Mouse (Mus musculus) ES-E14 (cell line): ENCODE results near the gene Inip. TPM values are rescaled to one million over a fixed set of nuclear protein-coding genes. Genes with fewer than 3 reads are reported as not detected.

Source experiments
- DNase-seq: peaks from one replicate; pipeline ENCODE4 v3.0.0-alpha.2; 2013; ENCODE audit warnings: low read depth, low spot score
- H3K27ac ChIP-seq: 2 replicates; pipeline ENCODE4 v1.5.1; 2012; ENCODE audit warnings: low read depth, mild to moderate bottlenecking, low read length, moderate library complexity, mixed read lengths; ENCODE audit not compliant: poor library complexity, insufficient read depth, severe bottlenecking
- H3K36me3 ChIP-seq: 2 replicates; pipeline ENCODE4 v1.6.1; 2012; ENCODE audit warnings: mild to moderate bottlenecking, low read length, moderate library complexity, mixed read lengths; ENCODE audit not compliant: control insufficient read depth, poor library complexity, insufficient read depth, severe bottlenecking
- H3K4me1 ChIP-seq, 2 experiments: fragments of 150-350 bp in 1 of 2; sonication (generic) in 1 of 2; 2 replicates each; pipeline ENCODE4 v1.6.1; 2012; ENCODE audit warnings: low read length in 2 of 2, mild to moderate bottlenecking in 1 of 2, mixed read lengths in 1 of 2; ENCODE audit not compliant: control insufficient read depth in 2 of 2, insufficient read depth in 2 of 2, poor library complexity in 1 of 2
- H3K4me3 ChIP-seq, 2 experiments: fragments of 150-350 bp in 1 of 2; sonication (generic) in 1 of 2; 2 replicates each; pipeline ENCODE4 v1.5.1; 2012; ENCODE audit warnings: low read length in 2 of 2, low read depth in 1 of 2, mild to moderate bottlenecking in 1 of 2, mixed read lengths in 1 of 2; ENCODE audit not compliant: insufficient read depth in 1 of 2, poor library complexity in 1 of 2, severe bottlenecking in 1 of 2
- H3K9ac ChIP-seq: 2 replicates; pipeline ENCODE4 v1.6.1; 2012; ENCODE audit warnings: low read depth, mild to moderate bottlenecking, low read length, mixed read lengths; ENCODE audit not compliant: poor library complexity, insufficient read depth, severe bottlenecking
- H3K9me3 ChIP-seq: fragments of 150-350 bp; sonication (generic); 2 replicates; pipeline ENCODE4 v1.6.1; 2012; ENCODE audit warnings: low read depth, mild to moderate bottlenecking, low read length; ENCODE audit not compliant: control insufficient read depth, insufficient read depth
- CHD2 ChIP-seq: IDR thresholded peaks from 2 replicates; pipeline ENCODE4 v1.6.1; 2014; ENCODE audit warnings: mild to moderate bottlenecking, low read depth, low read length, inconsistent platforms
- HCFC1 ChIP-seq: IDR thresholded peaks from 2 replicates; pipeline ENCODE4 v1.6.1; 2012; ENCODE audit warnings: low read length, inconsistent platforms, borderline replicate concordance; ENCODE audit not compliant: insufficient read depth
- MAFK ChIP-seq: IDR thresholded peaks from 2 replicates; pipeline ENCODE4 v1.6.1; 2014; ENCODE audit warnings: mild to moderate bottlenecking, low read depth, low read length, inconsistent platforms; ENCODE audit not compliant: insufficient read depth
- ZC3H11A ChIP-seq: IDR thresholded peaks from 2 replicates; pipeline ENCODE4 v1.6.1; 2012; ENCODE audit warnings: low read depth, mild to moderate bottlenecking, inconsistent platforms, low read length, borderline replicate concordance
- ZNF384 ChIP-seq: IDR thresholded peaks from 2 replicates; pipeline ENCODE4 v1.6.1; 2012; ENCODE audit warnings: low read depth, low read length, inconsistent platforms
- in situ Hi-C, 2 experiments: fragments of 600-800 bp; cut with MboI; formaldehyde crosslinking; loops; one replicate each; pipeline ENCODE4 v1.15.1; 2025; ENCODE audit warnings: low sequenced_read_pairs in 2 of 2, inconsistent platforms in 1 of 2; ENCODE audit not compliant: unreplicated experiment in 2 of 2
- total RNA-seq: library from RNA; depleted of rRNA; stranded (reverse); fragments of 300-350 nt; gene quantifications from 2 replicates; pipeline ENCODE4 v1.2.3, GENCODE M21; 2012

The Inip gene
- total RNA-seq, 1 experiment, result 31.5 TPM

DNA sequence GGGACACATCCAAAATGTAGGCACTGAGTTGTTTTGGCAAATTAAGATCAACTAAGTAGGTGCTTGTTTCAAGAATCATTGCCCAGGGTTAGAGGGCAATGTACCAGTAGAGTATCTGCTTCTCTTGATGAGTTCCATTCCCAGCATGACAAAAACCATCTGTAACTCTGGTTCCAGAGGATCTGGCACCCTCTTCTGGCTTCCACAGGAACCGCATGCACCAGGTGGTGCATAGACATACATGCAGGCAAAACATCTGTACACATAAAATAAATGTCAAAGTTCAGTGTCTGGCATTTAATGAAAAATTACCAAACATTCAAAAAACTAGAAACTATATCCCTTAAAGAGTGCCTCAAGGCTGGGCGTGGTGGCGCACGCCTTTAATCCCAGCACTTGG, 62.1 kb downstream of the Inip start:
- no peak overlapping the region for H3K27ac ChIP-seq
- no peak overlapping the region for H3K4me3 ChIP-seq
- in situ Hi-C loops, result no loop called here
- no peaks in the 10 kb centered on the region for H3K9me3 ChIP-seq
- H3K9ac ChIP-seq, result no peak overlapping the region
- peak; percentile 41 for DNase-seq
- no peaks in the 10 kb centered on the region for H3K4me1 ChIP-seq
- no peaks in the 10 kb centered on the region for H3K36me3 ChIP-seq
- TF ChIP-seq MAFK, result no peak
- peak; percentile 78; the same call in 1 of the 2 replicates for TF ChIP-seq ZC3H11A

DNA sequence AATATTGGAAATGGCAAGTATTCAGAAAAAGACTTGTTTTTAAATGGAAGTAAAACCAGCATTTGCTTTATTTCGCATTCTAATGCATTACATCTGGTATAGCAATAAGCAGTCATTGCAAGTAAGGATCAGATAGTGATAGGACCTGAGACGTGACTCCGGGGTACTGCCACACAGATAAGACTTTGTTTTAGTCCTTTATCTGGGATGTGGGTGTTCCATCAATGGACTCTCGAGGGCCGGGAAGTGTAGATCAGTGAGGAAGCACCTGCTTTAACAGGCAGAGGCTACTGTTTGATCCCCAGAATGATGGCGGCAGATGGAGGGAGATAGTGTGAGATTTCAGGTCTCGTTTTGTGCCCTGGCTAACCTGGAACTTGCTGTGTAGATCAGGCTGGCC, 69.8 kb downstream of the Inip start:
- H3K27ac ChIP-seq, result no peak overlapping the region
- no peak overlapping the region for H3K4me3 ChIP-seq
- H3K4me1 ChIP-seq, result no peaks in the 10 kb centered on the region
- TF ChIP-seq ZC3H11A, result no peak
- no peak for TF ChIP-seq HCFC1
- TF ChIP-seq CHD2, result no peak
- no peak for TF ChIP-seq ZNF384
- TF ChIP-seq MAFK, result no peak
- H3K36me3 ChIP-seq, result no peaks in the 10 kb centered on the region
- in situ Hi-C loops, result no loop called here
- no peaks in the 10 kb centered on the region for H3K9me3 ChIP-seq
- H3K9ac ChIP-seq, result no peak overlapping the region
- no peak for DNase-seq

DNA sequence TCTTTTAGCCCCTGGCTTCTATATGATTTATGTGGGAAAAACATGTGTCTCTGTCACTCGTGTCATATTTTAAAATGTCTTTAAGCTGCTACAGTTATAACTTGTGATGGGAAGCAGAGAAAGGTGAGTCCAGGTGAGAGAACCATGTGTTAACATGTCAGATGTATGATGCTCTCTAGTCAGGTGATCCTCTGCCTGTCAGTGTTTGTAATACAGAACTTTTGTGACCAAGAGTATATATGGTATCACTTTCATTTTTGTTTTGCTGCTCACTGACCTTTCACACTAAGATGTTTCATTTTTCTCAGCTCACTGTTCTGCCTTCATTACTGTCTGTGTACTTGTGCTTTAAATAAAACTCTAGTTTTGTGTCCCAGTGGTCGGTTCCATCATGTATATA, 72.5 kb downstream of the Inip start:
- Histone ChIP-seq H3K36me3 (no peaks in the 10 kb centered on the region), H3K27ac (no peak overlapping the region), H3K9me3 (no peaks in the 10 kb centered on the region), H3K4me1 (no peaks in the 10 kb centered on the region), H3K4me3 (no peak overlapping the region), H3K9ac (no peak overlapping the region)
- TF ChIP-seq ZNF384 (no peak), ZC3H11A (no peak), MAFK (no peak), HCFC1 (no peak), CHD2 (no peak)
- in situ Hi-C loops, result no loop called here
- DNase-seq, result no peak

DNA sequence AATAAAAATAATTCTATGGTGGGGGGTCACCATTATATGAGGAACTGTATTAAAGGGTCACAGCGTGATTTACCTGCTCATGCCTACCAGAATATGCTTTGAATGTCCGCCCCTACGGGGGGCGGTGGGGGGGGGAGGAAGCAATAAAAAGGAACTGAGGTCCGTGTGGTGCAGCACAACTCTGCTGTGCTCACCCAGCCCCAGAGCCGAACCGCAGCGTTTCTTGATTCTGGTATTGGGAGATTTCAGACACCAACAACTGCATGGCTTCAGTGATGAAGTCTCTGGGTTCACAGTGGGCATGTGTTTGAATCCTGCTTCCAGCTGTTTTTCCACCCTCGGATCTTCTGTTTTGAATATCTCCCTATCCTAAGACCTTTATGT, 73.5 kb downstream of the Inip start:
- no peak overlapping the region for H3K9ac ChIP-seq
- no peaks in the 10 kb centered on the region for H3K36me3 ChIP-seq
- in situ Hi-C loops, result no loop called here
- no peak overlapping the region for H3K4me3 ChIP-seq
- no peak overlapping the region for H3K27ac ChIP-seq
- H3K4me1 ChIP-seq, result no peaks in the 10 kb centered on the region
- DNase-seq, result no peak
- no peak for TF ChIP-seq ZNF384
- TF ChIP-seq CHD2, result no peak
- no peak for TF ChIP-seq HCFC1
- TF ChIP-seq MAFK, result no peak
- TF ChIP-seq ZC3H11A, result no peak
- H3K9me3 ChIP-seq, result no peaks in the 10 kb centered on the region

DNA sequence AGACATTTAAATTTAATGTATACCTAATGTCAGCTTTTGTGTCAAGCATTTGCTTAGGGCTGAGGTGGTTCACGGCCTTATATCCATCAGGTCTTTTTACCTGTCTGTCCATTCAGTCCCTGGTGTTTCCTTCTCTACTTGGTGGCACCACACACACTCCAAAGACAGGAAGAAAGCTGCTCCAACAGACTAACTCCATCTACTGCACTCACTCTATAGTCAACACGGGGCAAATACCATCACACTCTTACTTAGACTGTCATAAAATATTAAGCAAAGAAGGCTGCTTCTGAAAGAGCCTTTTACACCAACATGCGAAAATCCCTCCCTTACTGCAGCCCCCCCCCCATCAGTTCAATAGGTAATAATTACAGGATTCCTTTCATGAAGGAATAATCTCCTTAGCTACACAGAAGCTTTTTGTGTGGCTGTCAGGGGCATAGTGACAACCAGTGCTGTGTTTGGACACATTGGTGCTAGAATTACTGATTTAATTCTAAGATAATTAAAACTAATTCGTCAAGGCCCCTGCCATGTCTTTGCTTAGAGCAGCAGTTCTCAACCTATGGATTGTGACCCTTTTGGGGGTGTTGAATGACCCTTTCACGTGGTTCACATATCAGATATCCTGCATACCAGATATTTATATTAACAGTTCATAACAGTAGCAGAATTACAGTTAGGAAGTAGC, 74.1 kb downstream of the Inip start:
- TF ChIP-seq ZNF384 (no peak), HCFC1 (no peak), ZC3H11A (no peak)
- Histone ChIP-seq H3K9ac (no peak overlapping the region), H3K27ac (no peak overlapping the region), H3K9me3 (no peaks in the 10 kb centered on the region), H3K36me3 (no peaks in the 10 kb centered on the region), H3K4me1 (no peaks in the 10 kb centered on the region), H3K4me3 (no peak overlapping the region)
- DNase-seq, result no peak
- in situ Hi-C loops, result no loop called here
